Mouse (Mus musculus) bone marrow, adult 2 months (tissue): ENCODE data around the gene Foxn4. TPM values are rescaled to one million over a fixed set of nuclear protein-coding genes. Genes with fewer than 3 reads are reported as not detected.

Experiments
- H3K27ac ChIP-seq: fragments of 200-500 bp; 2 replicates; pipeline ENCODE4 v1.5.1; 2012; ENCODE audit warnings: low read depth, mild to moderate bottlenecking, control low read depth, inconsistent platforms, low read length; ENCODE audit not compliant: control insufficient read depth, poor library complexity, insufficient read depth
- H3K4me1 ChIP-seq: fragments of 200-500 bp; 2 replicates; pipeline ENCODE4 v1.6.1; 2011; ENCODE audit warnings: low read length; ENCODE audit not compliant: control insufficient read depth, insufficient read depth
- H3K4me3 ChIP-seq: fragments of 200-500 bp; replicated peaks from 2 replicates; pipeline ENCODE3; 2011; ENCODE audit warnings: mild to moderate bottlenecking, low read depth, low read length, control low read depth; ENCODE audit not compliant: control insufficient read depth
- CTCF ChIP-seq: fragments of 200-500 bp; IDR thresholded peaks from 2 replicates; pipeline ENCODE4 v1.5.1; 2011; ENCODE audit warnings: low read length, control low read depth; ENCODE audit not compliant: control insufficient read depth, insufficient read depth
- POLR2A ChIP-seq: fragments of 200-500 bp; IDR thresholded peaks from 2 replicates; pipeline ENCODE4 v1.6.1; 2011; ENCODE audit warnings: low read depth, mild to moderate bottlenecking, control low read depth, low read length, borderline replicate concordance; ENCODE audit not compliant: control insufficient read depth
- WGBS: fragments of 180-500 bp; shearing (Covaris S2); methylation state at CpG from one replicate; pipeline ENCODE4 v1.1.7; 2018; 5-methylcytosine and 5-hydroxymethylcytosine counted together
- polyA plus RNA-seq: library from polyadenylated mRNA; stranded (reverse); fragments of >200 nt; gene quantifications from 2 replicates; pipeline ENCODE4 v1.2.4, GENCODE M21; 2011; ENCODE audit warnings: low replicate concordance; ENCODE audit not compliant: missing spikeins, insufficient read depth, insufficient read length

Foxn4 gene
- polyA plus RNA-seq, 1 experiment, result not detected

GRCm38 (mm10) chr5:114299156-114299855 is 25.7 kb upstream of the Foxn4 start:
- H3K4me3 ChIP-seq, result no peak overlapping the region
- H3K4me1 ChIP-seq, result no peaks in the 10 kb centered on the region
- WGBS, result 82% methylated on average over 22 of the region's 22 CpGs
- no peak for TF ChIP-seq POLR2A
- no peak for TF ChIP-seq CTCF
- H3K27ac ChIP-seq, result no peak overlapping the region

DNA sequence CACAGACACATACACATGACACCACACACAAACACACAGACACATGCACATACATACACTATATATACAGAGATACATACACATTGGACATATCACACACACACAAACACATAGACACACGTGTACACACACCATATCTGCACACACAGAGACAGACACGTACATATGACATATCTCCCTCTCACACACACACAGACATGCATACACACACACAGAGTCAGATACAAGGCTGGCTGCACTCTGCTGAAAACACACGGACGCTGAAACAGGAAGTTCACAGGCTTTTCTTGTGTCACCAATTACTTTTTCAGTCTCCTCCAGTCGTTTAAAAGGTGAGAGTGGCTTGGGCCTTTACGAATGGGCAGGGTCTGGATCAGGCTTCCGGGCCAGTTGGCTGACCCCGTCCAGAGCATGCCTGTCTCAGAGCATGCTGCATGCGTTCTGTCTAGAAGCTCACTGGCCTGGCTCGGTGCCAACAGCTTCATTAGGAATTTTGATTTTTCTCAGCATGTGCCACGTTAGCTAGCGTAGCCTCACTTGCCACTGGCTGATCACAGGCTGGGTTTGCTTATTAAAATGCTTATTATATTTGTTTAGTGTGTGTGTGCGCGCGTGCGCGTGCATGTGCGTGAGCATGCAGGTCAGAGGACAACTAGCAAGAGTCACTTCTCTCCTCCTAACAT is 24.7 kb upstream of the Foxn4 start:
- H3K27ac ChIP-seq, result no peak overlapping the region
- no peaks in the 10 kb centered on the region for H3K4me1 ChIP-seq
- TF ChIP-seq CTCF, result no peak
- TF ChIP-seq POLR2A, result no peak
- no peak overlapping the region for H3K4me3 ChIP-seq
- WGBS, result 63% methylated on average over 18 of the region's 18 CpGs

- TF ChIP-seq POLR2A, result no peak
- peak; percentile 19; the same call in 1 of the 2 replicates for TF ChIP-seq CTCF
- WGBS, result 58% methylated on average over 22 of the region's 22 CpGs
- no peak overlapping the region for H3K4me3 ChIP-seq
- no peak overlapping the region for H3K27ac ChIP-seq
- no peaks in the 10 kb centered on the region for H3K4me1 ChIP-seq
Observed at GRCm38 (mm10) chr5:114296693-114297631, 23.4 kb upstream of the Foxn4 start.

- H3K27ac ChIP-seq, result no peak overlapping the region
- no peaks in the 10 kb centered on the region for H3K4me1 ChIP-seq
- WGBS, result 75% methylated on average over 3 of the region's 3 CpGs
- no peak overlapping the region for H3K4me3 ChIP-seq
- TF ChIP-seq CTCF (no peak), POLR2A (no peak)
Observed at GRCm38 (mm10) chr5:114290004-114290403, 16.4 kb upstream of the Foxn4 start.

DNA sequence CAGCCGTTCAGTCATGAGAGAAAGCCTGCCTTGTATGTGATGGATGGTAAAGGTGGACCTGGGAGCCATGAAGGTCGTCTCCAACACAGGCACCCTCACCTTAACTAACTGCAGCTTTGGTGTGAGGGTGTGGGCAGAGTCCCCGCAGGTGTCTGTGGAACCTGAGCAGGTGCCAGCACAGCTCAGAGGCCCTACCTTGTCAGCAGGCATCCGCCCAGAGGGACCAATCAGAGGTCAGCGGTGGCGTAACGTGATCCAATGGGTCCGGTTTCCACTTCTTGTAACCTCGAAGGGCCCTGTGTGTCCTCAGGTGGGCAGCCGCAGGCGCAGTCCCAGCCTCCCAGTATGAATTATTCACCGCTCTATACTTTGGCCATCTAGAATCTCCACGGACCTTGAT is 15.3 kb upstream of the Foxn4 start, which contains the start of gene Myo1h:
TSS of gene Myo1h (plus strand) at position 293 of the 400 bp plus-strand sequence.
- 36% methylated on average over 13 of the region's 13 CpGs for WGBS
- no peak for TF ChIP-seq CTCF
- no peak for TF ChIP-seq POLR2A
- no peak within 1 kb of the TSS for H3K4me3 ChIP-seq
- H3K27ac ChIP-seq, result no peak within 1 kb of the TSS
- no peaks in the 10 kb centered on the region for H3K4me1 ChIP-seq

DNA sequence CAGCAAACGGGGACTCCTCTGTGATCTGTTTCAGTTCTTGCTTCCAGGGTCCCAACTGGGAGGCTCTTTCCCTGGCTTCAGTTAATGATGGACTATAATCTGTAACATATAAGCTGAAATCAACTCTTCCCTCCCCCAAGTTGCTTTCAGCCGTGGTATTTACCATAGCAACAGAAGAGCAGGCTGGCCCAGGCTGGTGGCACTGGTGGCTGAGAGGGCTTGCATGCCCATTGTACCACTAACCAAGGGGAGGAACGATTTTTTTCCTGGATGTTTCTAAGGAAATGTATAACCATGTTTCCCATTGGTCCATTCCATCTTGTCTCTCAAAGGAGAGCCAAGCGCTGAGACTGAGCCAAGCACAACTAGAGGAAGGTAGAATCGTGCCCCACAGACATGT is 14.8 kb upstream of the Foxn4 start:
- 70% methylated on average over 5 of the region's 5 CpGs for WGBS
- no peak overlapping the region for H3K27ac ChIP-seq
- H3K4me3 ChIP-seq, result no peak overlapping the region
- no peak for TF ChIP-seq CTCF
- TF ChIP-seq POLR2A, result no peak
- H3K4me1 ChIP-seq, result no peaks in the 10 kb centered on the region

DNA sequence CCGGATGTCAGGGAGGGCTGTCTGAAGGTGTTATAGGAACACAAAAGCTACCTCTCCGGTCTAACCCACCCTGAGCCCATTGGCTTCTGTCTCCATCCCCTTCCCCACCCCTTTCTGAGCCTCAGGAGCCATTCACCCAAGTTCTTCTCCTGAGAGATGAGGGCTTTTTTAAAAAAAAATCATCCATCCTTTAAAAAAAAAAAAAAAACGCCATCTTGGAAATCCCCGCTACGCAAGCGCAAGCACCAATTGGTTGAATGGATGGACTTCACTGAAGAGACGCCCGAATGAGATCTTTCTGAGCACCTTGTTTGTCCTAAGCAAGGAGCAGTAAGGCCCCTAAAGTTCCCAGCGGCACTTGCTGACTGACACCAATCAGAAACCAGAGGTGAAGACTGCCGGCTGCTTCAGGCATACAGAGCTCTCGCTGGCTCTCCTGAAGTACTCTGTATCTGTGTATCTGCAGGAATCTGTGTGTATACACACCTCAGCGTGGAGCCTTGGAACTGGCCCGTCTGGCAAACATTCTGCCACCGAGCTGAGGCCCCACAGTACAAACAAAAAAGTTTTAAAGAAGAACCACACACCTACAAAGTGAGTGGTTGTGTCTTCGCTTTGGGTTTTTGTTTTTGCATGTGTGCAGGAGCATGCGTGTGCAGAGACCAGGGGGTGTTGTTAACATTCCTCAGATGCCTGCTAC is 13.4 kb upstream of the Foxn4 start:
- WGBS, result 77% methylated on average over 16 of the region's 16 CpGs
- Histone ChIP-seq H3K27ac (no peak overlapping the region), H3K4me3 (no peak overlapping the region), H3K4me1 (no peaks in the 10 kb centered on the region)
- TF ChIP-seq POLR2A (no peak), CTCF (no peak)

DNA sequence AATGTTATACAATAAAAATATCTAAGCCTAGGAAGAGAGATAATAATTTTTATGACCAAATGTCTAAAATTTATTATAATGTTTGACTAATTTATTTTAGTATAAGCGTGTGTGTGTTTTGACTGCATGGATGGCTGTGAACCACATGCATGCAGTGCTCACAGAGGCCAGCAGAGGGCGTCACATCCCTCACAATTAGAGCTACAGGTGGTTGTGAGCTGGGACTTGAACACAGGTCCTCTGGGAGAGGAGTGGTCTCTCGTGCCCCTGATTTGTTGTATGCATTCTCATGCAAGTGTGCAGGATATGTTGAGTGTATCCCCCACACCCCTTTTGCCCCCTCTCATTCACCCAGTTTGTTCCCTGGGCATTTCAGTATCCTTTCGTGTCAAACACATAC is 12.5 kb upstream of the Foxn4 start:
- Histone ChIP-seq H3K4me3 (no peak overlapping the region), H3K27ac (no peak overlapping the region), H3K4me1 (no peaks in the 10 kb centered on the region)
- TF ChIP-seq POLR2A, result no peak
- TF ChIP-seq CTCF, result peak; percentile 41; the same call in 1 of the 2 replicates
- 67% methylated on average over 4 of the region's 4 CpGs for WGBS
